Mouse (Mus musculus) kidney, adult 2 months (tissue): ENCODE measurements around the gene Srebf2. TPM values are rescaled to one million over a fixed set of nuclear protein-coding genes. Genes with fewer than 3 reads are reported as not detected.

Experiments used
- DNase-seq: peaks from one replicate; pipeline ENCODE4 v3.0.0; 2021
- H3K27ac ChIP-seq: fragments of 200-500 bp; 2 replicates; pipeline ENCODE4 v1.5.1; 2012; ENCODE audit warnings: low read depth, low read length, control low read depth, inconsistent platforms; ENCODE audit not compliant: insufficient read depth
- H3K27me3 ChIP-seq: fragments of 200-500 bp; replicated peaks from 2 replicates; pipeline ENCODE4 v1.6.1; 2012; ENCODE audit warnings: mild to moderate bottlenecking, moderate library complexity, low read length, inconsistent platforms; ENCODE audit not compliant: control insufficient read depth, insufficient read depth
- H3K36me3 ChIP-seq: fragments of 200-500 bp; 2 replicates; pipeline ENCODE4 v1.6.1; 2012; ENCODE audit warnings: mild to moderate bottlenecking, moderate library complexity, low read length, inconsistent platforms; ENCODE audit not compliant: control insufficient read depth, insufficient read depth
- H3K4me1 ChIP-seq: fragments of 200-500 bp; 2 replicates; pipeline ENCODE4 v1.6.1; 2011; ENCODE audit warnings: low read length; ENCODE audit not compliant: control insufficient read depth, insufficient read depth
- H3K4me3 ChIP-seq: fragments of 200-500 bp; 2 replicates; pipeline ENCODE4 v1.5.1; 2011; ENCODE audit warnings: mild to moderate bottlenecking, low read depth, low read length, control low read depth; ENCODE audit not compliant: insufficient read depth
- CTCF ChIP-seq: fragments of 200-500 bp; conservative IDR thresholded peaks from 2 replicates; pipeline ENCODE4 v1.5.1; 2011; ENCODE audit warnings: low read depth, mild to moderate bottlenecking, control low read depth, low read length, moderate library complexity, mixed read lengths; ENCODE audit not compliant: insufficient read depth, insufficient read length
- POLR2A ChIP-seq: fragments of 200-500 bp; IDR thresholded peaks from one replicate; pipeline ENCODE4 v1.6.1; 2011; ENCODE audit warnings: low read depth, low read length, control low read depth
- WGBS: fragments of 180-500 bp; shearing (Covaris S2); methylation state at CpG from one replicate; pipeline ENCODE4 v1.1.7; 2018; 5-methylcytosine and 5-hydroxymethylcytosine counted together
- polyA plus RNA-seq: library from polyadenylated mRNA; depleted of rRNA; stranded (reverse); fragments of >200 nt; gene quantifications from 2 replicates; pipeline ENCODE4 v1.2.3, GENCODE M21; 2012

The Srebf2 gene
- polyA plus RNA-seq, 1 experiment = 102 TPM

GRCm38 (mm10) chr15:82164061-82164399 is 17.0 kb downstream of the Srebf2 start:
- H3K36me3 ChIP-seq = no peaks in the 10 kb centered on the region
- H3K27me3 ChIP-seq = no peaks in the 10 kb centered on the region
- DNase-seq = peak; percentile 25
- TF ChIP-seq POLR2A (no peak), CTCF (peak; percentile 15; the same call in 1 of the 2 replicates)
- H3K4me1 ChIP-seq = peaks cover 53% of the 10 kb centered on the region
- no peak overlapping the region for H3K4me3 ChIP-seq
- 59% methylated on average over 4 of the region's 4 CpGs for WGBS
- no peak overlapping the region for H3K27ac ChIP-seq

- WGBS = 41% methylated on average over 7 of the region's 7 CpGs
- peaks cover 53% of the 10 kb centered on the region for H3K4me1 ChIP-seq
- no peaks in the 10 kb centered on the region for H3K27me3 ChIP-seq
- no peak overlapping the region for H3K4me3 ChIP-seq
- H3K27ac ChIP-seq = no peak overlapping the region
- no peaks in the 10 kb centered on the region for H3K36me3 ChIP-seq
- DNase-seq = no peak
- TF ChIP-seq CTCF (no peak), POLR2A (no peak)
Observed at GRCm38 (mm10) chr15:82164496-82164895, 17.5 kb downstream of the Srebf2 start.

GRCm38 (mm10) chr15:82165332-82166239 is 18.6 kb downstream of the Srebf2 start:
- peak overlapping the region; percentile 96 for H3K27ac ChIP-seq

DNA sequence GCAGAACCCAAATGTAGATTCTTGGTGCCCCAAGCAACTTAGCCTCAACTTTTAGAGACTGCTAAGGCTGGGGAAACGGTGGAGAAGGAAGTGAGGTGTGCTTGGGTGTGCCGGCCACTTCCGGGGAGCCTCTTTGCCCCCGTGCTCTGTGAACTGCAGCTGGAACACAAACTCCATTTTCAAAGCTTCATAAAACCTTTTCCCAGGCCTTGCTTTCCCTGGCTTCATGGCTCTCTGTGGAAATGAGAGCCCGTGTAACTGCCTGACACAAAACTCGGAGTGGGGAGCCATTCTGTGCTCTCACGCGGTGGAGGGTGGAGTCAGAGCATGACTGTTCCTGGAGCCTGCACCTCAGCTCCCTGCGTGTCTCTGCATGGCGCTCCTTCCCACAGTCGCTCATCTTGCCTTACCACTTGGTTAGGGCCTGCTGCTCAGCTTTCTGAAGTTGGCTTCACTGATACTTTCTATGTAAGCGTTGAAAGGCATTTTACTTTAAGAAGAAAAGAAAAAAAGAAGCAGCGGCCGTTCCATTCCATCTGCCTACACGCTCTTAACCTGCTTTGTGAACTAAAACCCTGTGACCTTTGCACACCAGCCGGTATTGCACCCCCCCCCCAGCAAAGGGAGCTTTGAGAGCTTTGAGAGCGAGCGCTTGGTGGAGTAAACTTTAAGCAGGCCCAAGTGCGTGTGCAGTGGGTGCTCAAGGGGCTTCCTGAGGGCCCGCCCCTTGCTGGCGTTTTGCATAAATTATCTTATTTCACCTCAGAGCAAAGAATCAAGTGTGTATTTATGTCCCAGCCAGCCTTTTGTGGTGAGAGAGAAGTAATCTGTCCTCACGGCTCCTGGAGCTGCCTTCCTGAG is 19.5 kb downstream of the Srebf2 start:
- peaks cover 40% of the 10 kb centered on the region for H3K4me1 ChIP-seq
- peak overlapping the region; percentile 96 for H3K27ac ChIP-seq
- H3K27me3 ChIP-seq = no peaks in the 10 kb centered on the region
- H3K4me3 ChIP-seq = peak overlapping the region; percentile 1; the same call in 1 of the 2 replicates
- 27% methylated on average over 22 of the region's 22 CpGs for WGBS
- peak; percentile 63 for DNase-seq
- TF ChIP-seq POLR2A (no peak), CTCF (no peak)
- no peaks in the 10 kb centered on the region for H3K36me3 ChIP-seq

More at GRCm38 (mm10) chr15:82165332-82166239, 18.6 kb downstream of the Srebf2 start:
- Histone ChIP-seq H3K4me3 (no peak overlapping the region), H3K27me3 (no peaks in the 10 kb centered on the region), H3K36me3 (no peaks in the 10 kb centered on the region), H3K4me1 (peaks cover 48% of the 10 kb centered on the region)
- WGBS = 39% methylated on average over 8 of the region's 8 CpGs
- TF ChIP-seq CTCF (peak; percentile 90), POLR2A (no peak)
- peak; percentile 81 for DNase-seq

DNA sequence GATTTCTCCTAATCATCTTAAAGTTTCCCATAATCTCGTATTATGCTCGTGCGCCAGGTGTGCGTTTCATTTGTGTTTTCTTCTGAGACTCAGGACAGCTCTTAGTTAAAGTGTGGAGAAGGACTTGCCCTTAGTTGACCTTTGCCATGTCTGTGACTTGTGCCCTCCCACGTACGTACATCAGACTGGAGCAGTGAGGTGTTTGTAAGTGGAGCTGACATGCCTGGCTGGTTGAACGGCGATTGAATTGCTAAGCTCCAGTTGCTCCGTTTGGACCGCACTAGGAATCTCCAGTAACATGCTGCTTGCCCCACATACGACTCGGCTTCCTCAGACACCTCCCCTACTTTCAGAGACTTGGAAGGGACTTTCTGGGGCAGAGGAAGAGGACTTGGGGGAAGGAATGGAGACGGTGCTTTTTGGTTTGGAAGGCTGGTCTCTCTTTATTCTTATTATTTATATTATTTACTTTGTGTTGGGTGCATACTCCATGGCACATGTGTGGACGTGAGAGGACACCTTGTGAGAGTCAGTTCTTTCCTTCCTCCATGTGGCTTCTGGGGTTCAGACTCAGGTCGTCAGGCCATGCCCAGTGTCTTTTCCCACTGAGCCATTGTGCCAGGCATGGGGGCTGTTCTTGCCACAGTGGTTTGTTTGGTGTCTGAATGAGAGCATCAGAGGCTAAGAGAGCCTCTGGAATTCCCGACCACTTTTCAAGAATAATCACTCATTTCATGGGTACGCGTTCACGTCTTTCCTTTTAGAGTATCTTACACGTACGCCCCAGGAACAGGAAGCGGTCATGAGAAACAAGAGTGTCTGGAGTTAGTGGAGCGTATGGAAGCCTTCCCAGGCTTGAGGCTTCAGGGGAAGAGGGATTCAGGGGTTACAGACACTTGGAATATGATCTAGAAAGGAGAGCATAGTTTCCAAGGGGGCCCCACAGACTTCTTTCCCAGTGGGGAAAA is 20.5 kb downstream of the Srebf2 start:
- 35% methylated on average over 23 of the region's 23 CpGs for WGBS
- no peaks in the 10 kb centered on the region for H3K36me3 ChIP-seq
- H3K4me3 ChIP-seq = no peak overlapping the region
- DNase-seq = peak; percentile 82
- H3K27me3 ChIP-seq = no peaks in the 10 kb centered on the region
- TF ChIP-seq CTCF (no peak), POLR2A (no peak)
- H3K4me1 ChIP-seq = peaks cover 40% of the 10 kb centered on the region
- peak overlapping the region; percentile 96 for H3K27ac ChIP-seq

DNA sequence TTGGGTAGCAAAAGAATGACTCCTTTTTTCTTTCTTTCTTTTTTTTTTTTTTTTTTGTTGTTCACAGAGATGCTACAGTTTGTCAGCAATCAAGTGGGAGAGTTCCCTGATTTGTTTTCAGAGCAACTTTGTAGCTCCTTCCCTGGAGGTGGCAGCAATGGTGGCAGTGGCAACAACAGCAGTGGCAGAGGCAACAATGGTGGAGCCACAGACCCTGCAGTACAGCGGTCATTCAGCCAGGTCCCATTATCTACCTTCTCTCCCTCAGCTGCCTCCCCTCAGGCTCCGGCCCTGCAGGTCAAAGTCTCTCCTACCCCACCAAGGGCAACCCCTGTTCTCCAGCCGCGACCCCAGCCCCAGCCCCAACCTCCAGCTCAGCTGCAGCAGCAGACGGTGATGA is 22.7 kb downstream of the Srebf2 start:
- WGBS = 76% methylated on average over 5 of the region's 5 CpGs
- Histone ChIP-seq H3K36me3 (no peaks in the 10 kb centered on the region), H3K4me3 (no peak overlapping the region), H3K4me1 (peaks cover 33% of the 10 kb centered on the region; the same call in 1 of the 2 replicates), H3K27ac (no peak overlapping the region), H3K27me3 (no peaks in the 10 kb centered on the region)
- DNase-seq = no peak
- TF ChIP-seq POLR2A (no peak), CTCF (no peak)
